Mouse (Mus musculus): ENCODE results near the gene Rhoq. TPM values are rescaled to one million over a fixed set of nuclear protein-coding genes. Genes with fewer than 3 reads are reported as not detected.

Rhoq gene
- polyA plus RNA-seq, 1 experiment = 0.01 TPM

DNA sequence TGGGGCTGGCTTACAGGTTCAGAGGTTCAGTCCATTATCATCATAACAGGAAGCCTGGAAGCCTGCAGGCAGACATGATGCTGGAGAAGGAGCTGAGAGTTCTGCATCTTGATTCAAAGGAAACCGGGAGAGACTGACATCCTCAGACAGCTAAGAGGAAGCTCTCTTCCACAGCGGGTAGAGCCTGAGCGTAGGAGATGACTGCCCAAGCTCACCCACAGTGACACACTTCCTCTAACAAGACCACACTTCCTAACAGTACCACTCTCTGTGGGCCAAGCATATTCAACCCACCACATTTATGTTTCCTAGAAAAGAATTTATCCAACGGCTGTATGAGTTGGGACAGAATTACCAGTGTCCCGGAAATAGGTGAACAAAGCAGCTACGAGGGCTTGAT lies 15.6 kb downstream of the Rhoq start:
- no peak for TF ChIP-seq GATA1 (IDR thresholded peaks at IDR 0.05; ENCODE audit: low read length)
- Histone ChIP-seq H3K4me3 (replicated peaks) (no peak overlapping the region), H3K36me3 (ENCODE audit: control insufficient read depth) (peaks cover 2% of the 10 kb centered on the region; the same call in 1 of the 2 replicates), H3K9me3 (ENCODE audit: control insufficient read depth, low read length) (peaks cover 8% of the 10 kb centered on the region; the same call in 1 of the 2 replicates), H3K27me3 (ENCODE audit: control insufficient read depth) (peaks cover 2% of the 10 kb centered on the region; the same call in 1 of the 2 replicates), H3K4me1 (ENCODE audit: control insufficient read depth) (no peaks in the 10 kb centered on the region; the same call in 1 of the 2 replicates)

DNA sequence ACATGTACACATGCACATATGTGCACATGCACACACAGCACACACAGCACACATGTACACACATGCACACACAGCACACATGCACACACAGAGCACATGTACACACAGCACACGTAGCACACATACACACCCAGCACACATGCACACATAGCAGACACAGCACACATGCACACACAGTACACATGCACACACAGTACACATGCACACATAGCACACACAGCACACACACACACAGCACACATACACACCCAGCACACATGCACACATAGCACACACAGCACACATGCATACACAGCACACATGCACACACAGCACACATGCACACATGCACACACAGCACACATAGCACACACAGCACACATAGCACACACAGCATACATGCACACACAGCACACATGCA lies 18.3 kb downstream of the Rhoq start:
- no peaks in the 10 kb centered on the region; the same call in 1 of the 2 replicates for H3K4me1 ChIP-seq (ENCODE audit: control insufficient read depth)
- H3K27me3 ChIP-seq (ENCODE audit: control insufficient read depth) = peaks cover 2% of the 10 kb centered on the region; the same call in 1 of the 2 replicates
- H3K9me3 ChIP-seq (ENCODE audit: control insufficient read depth, low read length) = peaks cover 8% of the 10 kb centered on the region; the same call in 1 of the 2 replicates
- H3K36me3 ChIP-seq (ENCODE audit: control insufficient read depth) = peaks cover 2% of the 10 kb centered on the region; the same call in 1 of the 2 replicates
- H3K4me3 ChIP-seq (replicated peaks) = no peak overlapping the region
- TF ChIP-seq TAL1 (IDR thresholded peaks at IDR 0.05; ENCODE audit: low read length) (no peak), GATA1 (IDR thresholded peaks at IDR 0.05; ENCODE audit: low read length) (no peak)

DNA sequence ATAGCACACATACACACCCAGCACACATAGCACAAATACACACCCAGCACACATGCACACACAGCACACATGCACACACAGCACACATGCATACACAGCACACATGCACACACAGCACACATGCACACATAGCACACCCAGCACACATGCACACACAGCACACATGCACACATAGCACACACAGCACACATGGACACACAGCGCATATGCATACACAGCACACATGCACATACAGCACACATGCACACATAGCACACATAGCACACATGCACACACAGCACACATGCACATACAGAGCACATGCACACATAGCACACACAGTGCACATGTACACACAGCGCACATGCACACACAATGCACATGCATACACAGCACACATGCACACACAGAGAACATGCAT lies 18.8 kb downstream of the Rhoq start:
- H3K27me3 ChIP-seq (ENCODE audit: control insufficient read depth) = peaks cover 2% of the 10 kb centered on the region; the same call in 1 of the 2 replicates
- H3K4me3 ChIP-seq (replicated peaks) = no peak overlapping the region
- peaks cover 2% of the 10 kb centered on the region; the same call in 1 of the 2 replicates for H3K36me3 ChIP-seq (ENCODE audit: control insufficient read depth)
- no peaks in the 10 kb centered on the region; the same call in 1 of the 2 replicates for H3K4me1 ChIP-seq (ENCODE audit: control insufficient read depth)
- no peak for TF ChIP-seq TAL1 (IDR thresholded peaks at IDR 0.05; ENCODE audit: low read length)
- no peak for TF ChIP-seq GATA1 (IDR thresholded peaks at IDR 0.05; ENCODE audit: low read length)
- peaks cover 8% of the 10 kb centered on the region; the same call in 1 of the 2 replicates for H3K9me3 ChIP-seq (ENCODE audit: control insufficient read depth, low read length)

GRCm38 (mm10) chr17:86982497-86982896 lies 19.6 kb downstream of the Rhoq start:
- Histone ChIP-seq H3K36me3 (ENCODE audit: control insufficient read depth) (peaks cover 2% of the 10 kb centered on the region; the same call in 1 of the 2 replicates), H3K4me1 (ENCODE audit: control insufficient read depth) (no peaks in the 10 kb centered on the region; the same call in 1 of the 2 replicates), H3K4me3 (replicated peaks) (no peak overlapping the region), H3K9me3 (ENCODE audit: control insufficient read depth, low read length) (peaks cover 8% of the 10 kb centered on the region; the same call in 1 of the 2 replicates), H3K27me3 (ENCODE audit: control insufficient read depth) (peaks cover 2% of the 10 kb centered on the region; the same call in 1 of the 2 replicates)
- TF ChIP-seq TAL1 (IDR thresholded peaks at IDR 0.05; ENCODE audit: low read length) (no peak), GATA1 (IDR thresholded peaks at IDR 0.05; ENCODE audit: low read length) (no peak)

DNA sequence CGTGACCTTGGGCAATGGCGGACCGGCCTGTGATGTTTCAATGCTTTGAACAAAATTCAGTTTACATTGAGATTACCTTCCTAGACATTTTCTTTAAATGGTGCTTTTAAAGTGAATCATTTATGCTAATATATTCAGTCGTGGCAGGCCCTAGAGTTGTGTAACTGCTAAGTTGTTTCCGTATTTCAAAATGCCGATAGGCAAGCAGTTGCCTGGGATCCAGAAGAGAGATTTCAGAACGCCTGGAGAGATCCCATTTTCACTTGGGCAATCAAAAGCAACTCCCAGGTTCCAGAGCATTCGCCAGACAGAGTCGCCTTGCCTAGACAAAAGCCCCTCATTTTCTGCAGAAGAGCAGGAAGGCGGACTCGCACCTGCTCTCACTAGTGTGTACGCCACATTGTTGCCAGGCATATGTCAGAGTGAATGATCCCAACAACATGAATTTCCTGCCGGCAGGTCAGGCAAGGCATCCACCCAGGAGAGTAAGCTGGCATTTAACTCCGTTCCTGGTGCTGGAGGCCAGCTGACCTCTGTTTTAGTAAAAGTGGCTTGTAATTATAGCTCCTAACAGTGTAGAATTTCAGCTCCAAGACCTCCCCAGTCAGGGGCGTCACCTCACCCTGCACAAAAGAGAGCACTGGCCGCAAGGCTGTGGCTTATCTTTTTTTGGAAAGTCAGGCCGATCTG lies 23.7 kb downstream of the Rhoq start:
- Histone ChIP-seq H3K36me3 (ENCODE audit: control insufficient read depth) (peaks cover 2% of the 10 kb centered on the region; the same call in 1 of the 2 replicates), H3K4me1 (ENCODE audit: control insufficient read depth) (no peaks in the 10 kb centered on the region), H3K9me3 (ENCODE audit: control insufficient read depth, low read length) (peaks cover 3% of the 10 kb centered on the region; the same call in 1 of the 2 replicates), H3K27me3 (ENCODE audit: control insufficient read depth) (peaks cover 2% of the 10 kb centered on the region; the same call in 1 of the 2 replicates), H3K4me3 (replicated peaks) (no peak overlapping the region)
- TF ChIP-seq GATA1 (IDR thresholded peaks at IDR 0.05; ENCODE audit: low read length) (no peak), TAL1 (IDR thresholded peaks at IDR 0.05; ENCODE audit: low read length) (no peak)

GRCm38 (mm10) chr17:86988161-86988560 lies 25.3 kb downstream of the Rhoq start:
- Histone ChIP-seq H3K36me3 (ENCODE audit: control insufficient read depth) (no peaks in the 10 kb centered on the region), H3K27me3 (ENCODE audit: control insufficient read depth) (no peaks in the 10 kb centered on the region), H3K9me3 (ENCODE audit: control insufficient read depth, low read length) (no peaks in the 10 kb centered on the region), H3K4me1 (ENCODE audit: control insufficient read depth) (no peaks in the 10 kb centered on the region), H3K4me3 (replicated peaks) (no peak overlapping the region)
- TF ChIP-seq GATA1 (IDR thresholded peaks at IDR 0.05; ENCODE audit: low read length) (no peak), TAL1 (IDR thresholded peaks at IDR 0.05; ENCODE audit: low read length) (no peak)

GRCm38 (mm10) chr17:86988601-86989184 lies 25.8 kb downstream of the Rhoq start:
- H3K36me3 ChIP-seq (ENCODE audit: control insufficient read depth) = no peaks in the 10 kb centered on the region
- H3K4me1 ChIP-seq (ENCODE audit: control insufficient read depth) = no peaks in the 10 kb centered on the region
- no peaks in the 10 kb centered on the region for H3K9me3 ChIP-seq (ENCODE audit: control insufficient read depth, low read length)
- no peaks in the 10 kb centered on the region for H3K27me3 ChIP-seq (ENCODE audit: control insufficient read depth)
- no peak overlapping the region for H3K4me3 ChIP-seq (replicated peaks)
- no peak for TF ChIP-seq GATA1 (IDR thresholded peaks at IDR 0.05; ENCODE audit: low read length)
- no peak for TF ChIP-seq TAL1 (IDR thresholded peaks at IDR 0.05; ENCODE audit: low read length)

DNA sequence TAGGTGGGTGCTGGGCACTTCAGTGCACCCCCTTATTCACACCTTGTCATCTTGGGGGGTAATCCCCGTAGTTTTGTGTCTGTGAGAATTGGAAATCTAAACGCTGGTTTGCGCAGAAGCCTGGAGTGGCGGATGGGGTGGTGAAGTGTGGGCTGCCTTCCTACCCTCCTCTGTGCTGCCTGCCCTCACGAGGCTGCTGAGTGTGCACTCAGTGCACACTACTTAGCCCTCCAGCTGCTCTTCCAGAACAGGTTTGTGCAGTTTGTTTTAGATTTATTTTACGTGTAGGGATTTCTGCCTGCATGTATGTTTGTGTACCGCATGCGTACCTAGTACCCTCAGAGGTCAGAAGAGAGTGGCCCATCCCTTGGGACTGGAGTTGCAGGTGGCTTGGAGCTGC lies 28.4 kb downstream of the Rhoq start:
- Histone ChIP-seq H3K4me3 (replicated peaks) (no peak overlapping the region), H3K36me3 (ENCODE audit: control insufficient read depth) (no peaks in the 10 kb centered on the region), H3K4me1 (ENCODE audit: control insufficient read depth) (no peaks in the 10 kb centered on the region), H3K27me3 (ENCODE audit: control insufficient read depth) (no peaks in the 10 kb centered on the region), H3K9me3 (ENCODE audit: control insufficient read depth, low read length) (no peaks in the 10 kb centered on the region)
- TF ChIP-seq GATA1 (IDR thresholded peaks at IDR 0.05; ENCODE audit: low read length) (no peak), TAL1 (IDR thresholded peaks at IDR 0.05; ENCODE audit: low read length) (no peak)

- Histone ChIP-seq H3K27me3 (ENCODE audit: control insufficient read depth) (no peaks in the 10 kb centered on the region), H3K4me1 (ENCODE audit: control insufficient read depth) (no peaks in the 10 kb centered on the region), H3K9me3 (ENCODE audit: control insufficient read depth, low read length) (no peaks in the 10 kb centered on the region), H3K4me3 (replicated peaks) (no peak overlapping the region), H3K36me3 (ENCODE audit: control insufficient read depth) (peaks cover 2% of the 10 kb centered on the region; the same call in 1 of the 2 replicates)
- TF ChIP-seq GATA1 (IDR thresholded peaks at IDR 0.05; ENCODE audit: low read length) = no peak
- TF ChIP-seq TAL1 (IDR thresholded peaks at IDR 0.05; ENCODE audit: low read length) = no peak
Measured at GRCm38 (mm10) chr17:86997323-86997722, 34.4 kb downstream of the Rhoq start.

All from erythroblast, embryonic 14.5 days (primary cell).